In the genomic region with DNA sequence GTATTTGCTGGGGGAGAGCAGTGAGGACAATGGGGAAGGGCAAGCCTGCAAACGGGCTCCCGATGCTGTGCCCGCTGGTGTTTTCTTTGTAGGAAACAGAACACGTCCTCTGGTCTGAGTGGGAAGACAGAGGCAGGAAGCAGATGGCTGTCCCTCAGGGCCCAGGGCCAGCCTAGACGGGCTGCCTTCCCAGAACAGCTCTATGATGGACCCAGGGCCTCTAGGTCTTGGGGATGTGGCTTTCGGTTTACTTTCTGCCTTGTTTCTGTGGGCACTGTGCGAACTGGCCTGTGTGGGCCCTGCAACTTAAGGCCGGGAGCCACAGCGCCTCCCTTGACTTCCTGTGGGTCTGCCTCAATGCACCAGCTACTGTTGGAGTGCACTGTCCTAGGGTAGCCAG, we compare ENCODE assay signal across 8 mouse cellular contexts.
A peak's percentile ranks its signal among the peaks of the same experiment; 100 is the strongest.
DNase-seq lines count a peak whose midpoint lies in the region; TF ChIP-seq lines count a peak whose summit lies in the region.

No protein-coding gene starts in this region.

- peak; percentile 28 for DNase-seq in heart, adult 8-10 months (ENCODE audit: low spot score)
- no peak for DNase-seq in heart, adult 9 months (ENCODE audit: low spot score in 2 of 2)
- DNase-seq in brain, embryonic 14.5 days (ENCODE audit: low read depth) = peak; percentile 19
- peak; percentile 14 for DNase-seq in induced T-regulatory cell, adult 2 months (ENCODE audit: low read depth)
- peak; percentile 45 to 70 for DNase-seq in lung, postnatal 4 days
- DNase-seq in adrenal gland, adult 8-10 months = no peak
- DNase-seq in Muller cell, postnatal 12 days (ENCODE audit: inconsistent ontology term) = no peak
- DNase-seq in left cerebral cortex, adult 18-20 months (ENCODE audit: low spot score in 2 of 2) = no peak

- TF ChIP-seq POLR2A in brain, embryonic 14.5 days (IDR thresholded peaks at IDR 0.05; ENCODE audit: borderline replicate concordance, extremely low read depth, insufficient read depth, insufficient read length, poor library complexity, severe bottlenecking) = no peak

- TF ChIP-seq CTCF in brain, embryonic 14.5 days (IDR thresholded peaks at IDR 0.05; ENCODE audit: borderline replicate concordance, extremely low read depth, insufficient read depth, insufficient read length) = no peak

Comparison
In these comparisons a context has a peak if more than half of its experiments do, and no peak if none do; other contexts are left out.
1. DNase-seq: peak in heart, adult 8-10 months (single experiment), brain, embryonic 14.5 days (single experiment), induced T-regulatory cell, adult 2 months (single experiment) and lung, postnatal 4 days (2 of 2); none in heart, adult 9 months (0 of 2), adrenal gland, adult 8-10 months (single experiment), Muller cell, postnatal 12 days (single experiment) and left cerebral cortex, adult 18-20 months (0 of 2).